Mouse (Mus musculus) frontal cortex, adult (tissue): ENCODE measurements around the gene 9430015G10Rik.

Experiments
- ATAC-seq: cut with Nextera tagmentation; 2 replicates; pipeline ENCODE4 v1.9.2; 2017; ENCODE audit warnings: mild to moderate bottlenecking, moderate library complexity, mixed read lengths; ENCODE audit not compliant: low TSS enrichment

The 9430015G10Rik gene

GRCm38 (mm10) chr4:156169129-156169528 lies 59.3 kb downstream of the 9430015G10Rik start:
- ATAC-seq: no peak

GRCm38 (mm10) chr4:156171828-156172227 lies 62.0 kb downstream of the 9430015G10Rik start:
- ATAC-seq: no peak
